Mouse (Mus musculus): Measurements from ENCODE around the gene Gusb. TPM values are rescaled to one million over a fixed set of nuclear protein-coding genes. Genes with fewer than 3 reads are reported as not detected.

Gene Gusb
- polyA plus RNA-seq, 1 experiment = 22.5 TPM

DNA sequence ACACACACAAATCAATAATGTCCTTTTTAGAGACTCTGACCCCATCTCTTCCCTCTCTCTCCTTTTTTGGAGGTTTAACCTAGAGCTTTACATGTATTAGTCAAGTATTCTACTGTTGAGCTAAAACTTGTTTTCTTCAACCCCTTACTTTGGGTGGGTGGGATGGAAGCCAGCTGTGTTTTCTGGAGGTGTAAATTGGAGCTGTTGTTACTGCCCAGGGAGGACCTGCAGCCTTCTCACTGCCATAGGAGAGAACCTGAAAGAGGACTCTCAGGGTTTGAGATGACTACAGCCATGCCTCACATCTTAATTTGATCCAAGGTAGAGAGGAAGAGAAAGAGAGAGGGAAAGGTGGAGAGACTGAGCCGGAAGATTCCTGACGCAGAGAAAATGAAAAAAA, 62.6 kb downstream of the Gusb start:
- TF ChIP-seq CTCF (IDR thresholded peaks at IDR 0.05; ENCODE audit: borderline replicate concordance, extremely low read depth, insufficient read depth, insufficient read length) = no peak
- TF ChIP-seq POLR2A (IDR thresholded peaks at IDR 0.05; ENCODE audit: borderline replicate concordance, extremely low read depth, insufficient read depth, insufficient read length, poor library complexity, severe bottlenecking) = no peak
- DNase-seq (ENCODE audit: low read depth) = no peak

Other genes starting within 250 kb of the Gusb start
- 16.6 and 21.7 TPM in 2 replicates for gene Psph, start 215.6 kb downstream of the Gusb start, polyA plus RNA-seq (2012; rRNA removed)
- gene Sumf2, start 156.1 kb downstream of the Gusb start, polyA plus RNA-seq (2012; rRNA removed) = 26.6 and 26.9 TPM in 2 replicates
- 761 and 1,401 TPM in 2 replicates for gene Chchd2, start 115.6 kb downstream of the Gusb start, polyA plus RNA-seq (2012; rRNA removed)
- gene Zbed5, start 107.3 kb downstream of the Gusb start, polyA plus RNA-seq (2012; rRNA removed) = 13.9 and 14.8 TPM in 2 replicates
- 0.14 and 0.24 TPM in 2 replicates for gene Phkg1, start 104.5 kb downstream of the Gusb start, polyA plus RNA-seq (2012; rRNA removed)
- 4.5 and 9.0 TPM in 2 replicates for gene Nupr1l, start 94.5 kb downstream of the Gusb start, polyA plus RNA-seq (2012; rRNA removed)
- gene Vkorc1l1, start 61.1 kb downstream of the Gusb start, polyA plus RNA-seq (2012; rRNA removed) = 40.5 and 51.2 TPM in 2 replicates
- 27.9 and 30.7 TPM in 2 replicates for gene Asl, start 26.2 kb upstream of the Gusb start, polyA plus RNA-seq (2012; rRNA removed)
- gene Crcp, start 26.2 kb upstream of the Gusb start, polyA plus RNA-seq (2012; rRNA removed) = 37.6 and 51.0 TPM in 2 replicates
- gene Tpst1, start 70.3 kb upstream of the Gusb start, polyA plus RNA-seq (2012; rRNA removed) = 27.3 and 32.9 TPM in 2 replicates
- gene Kctd7, start 141.8 kb upstream of the Gusb start, polyA plus RNA-seq (2012; rRNA removed) = 11.7 and 12.4 TPM in 2 replicates
- 32.2 and 34.5 TPM in 2 replicates for gene Rabgef1, start 168.7 kb upstream of the Gusb start, polyA plus RNA-seq (2012; rRNA removed)
- gene Tmem248, start 214.0 kb upstream of the Gusb start, polyA plus RNA-seq (2012; rRNA removed) = 24.6 and 30.4 TPM in 2 replicates